Mouse (Mus musculus): Measurements from ENCODE around the gene H2afy2. TPM values are rescaled to one million over a fixed set of nuclear protein-coding genes. Genes with fewer than 3 reads are reported as not detected.
A peak's percentile ranks its signal among the peaks of the same experiment; 100 is the strongest.

Gene H2afy2
- total RNA-seq, 2 experiments from 2014 or later = 59.3 to 59.5 TPM

- no peak for DNase-seq (ENCODE audit: extremely low spot score in 1 of 2, low spot score in 2 of 2)
- intact Hi-C loops (cut with DNase I) = no loop called here
Measured at GRCm38 (mm10) chr10:61788499-61788898, 4.6 kb upstream of the H2afy2 start.

GRCm38 (mm10) chr10:61787541-61788313 lies 3.8 kb upstream of the H2afy2 start:
- intact Hi-C loops (cut with DNase I) = no loop called here
- no peak for DNase-seq (ENCODE audit: extremely low spot score in 1 of 2, low spot score in 2 of 2)

GRCm38 (mm10) chr10:61784414-61784813 lies 467 bp upstream of the H2afy2 start:
- no peak for DNase-seq (ENCODE audit: extremely low spot score in 1 of 2, low spot score in 2 of 2)
- intact Hi-C loops (cut with DNase I) = no loop called here

- DNase-seq (ENCODE audit: extremely low spot score in 1 of 2, low spot score in 2 of 2) = peak; percentile 41 to 81
- intact Hi-C loops (cut with DNase I) = no loop called here
Measured at GRCm38 (mm10) chr10:61782799-61783611, 942 bp downstream of the H2afy2 start.

GRCm38 (mm10) chr10:61781461-61782128 lies 2.4 kb downstream of the H2afy2 start:
- DNase-seq (ENCODE audit: extremely low spot score in 1 of 2, low spot score in 2 of 2) = peak in 1 of 2 experiments; percentile 39
- intact Hi-C loops (cut with DNase I) = no loop called here

- no peak for DNase-seq (ENCODE audit: extremely low spot score in 1 of 2, low spot score in 2 of 2)
- intact Hi-C loops (cut with DNase I) = no loop called here
Measured at GRCm38 (mm10) chr10:61766806-61767205, 17.1 kb downstream of the H2afy2 start.

GRCm38 (mm10) chr10:61765558-61765957 lies 18.4 kb downstream of the H2afy2 start:
- intact Hi-C loops (cut with DNase I) = no loop called here
- no peak for DNase-seq (ENCODE audit: extremely low spot score in 1 of 2, low spot score in 2 of 2)

GRCm38 (mm10) chr10:61764689-61765088 lies 19.3 kb downstream of the H2afy2 start:
- intact Hi-C loops (cut with DNase I) = no loop called here
- DNase-seq (ENCODE audit: extremely low spot score in 1 of 2, low spot score in 2 of 2) = no peak

- intact Hi-C loops (cut with DNase I) = no loop called here
Measured at GRCm38 (mm10) chr10:61759869-61760268, 24.1 kb downstream of the H2afy2 start.

GRCm38 (mm10) chr10:61758904-61759303 lies 25.0 kb downstream of the H2afy2 start:
- no peak for DNase-seq (ENCODE audit: extremely low spot score in 1 of 2, low spot score in 2 of 2)
- intact Hi-C loops (cut with DNase I) = no loop called here

More at GRCm38 (mm10) chr10:61759869-61760268, 24.1 kb downstream of the H2afy2 start:
- no peak for DNase-seq (ENCODE audit: extremely low spot score in 1 of 2, low spot score in 2 of 2)

GRCm38 (mm10) chr10:61757022-61757421 lies 26.9 kb downstream of the H2afy2 start:
- intact Hi-C loops (cut with DNase I) = no loop called here
- DNase-seq (ENCODE audit: extremely low spot score in 1 of 2, low spot score in 2 of 2) = no peak

GRCm38 (mm10) chr10:61753071-61753470 lies 30.9 kb downstream of the H2afy2 start:
- no peak for DNase-seq (ENCODE audit: extremely low spot score in 1 of 2, low spot score in 2 of 2)
- intact Hi-C loops (cut with DNase I) = no loop called here

GRCm38 (mm10) chr10:61751534-61752219 lies 32.3 kb downstream of the H2afy2 start:
- intact Hi-C loops (cut with DNase I) = no loop called here
- peak in 1 of 2 experiments; percentile 76 for DNase-seq (ENCODE audit: extremely low spot score in 1 of 2, low spot score in 2 of 2)

GRCm38 (mm10) chr10:61750014-61750413 lies 33.9 kb downstream of the H2afy2 start:
- intact Hi-C loops (cut with DNase I) = no loop called here
- DNase-seq (ENCODE audit: extremely low spot score in 1 of 2, low spot score in 2 of 2) = no peak

GRCm38 (mm10) chr10:61747302-61747701 lies 36.6 kb downstream of the H2afy2 start:
- intact Hi-C loops (cut with DNase I) = no loop called here
- no peak for DNase-seq (ENCODE audit: extremely low spot score in 1 of 2, low spot score in 2 of 2)

- intact Hi-C loops (cut with DNase I) = no loop called here
- peak in 1 of 2 experiments; percentile 53 for DNase-seq (ENCODE audit: extremely low spot score in 1 of 2, low spot score in 2 of 2)
Measured at GRCm38 (mm10) chr10:61745133-61745532, 38.8 kb downstream of the H2afy2 start.

GRCm38 (mm10) chr10:61742336-61742735 lies 41.6 kb downstream of the H2afy2 start:
- DNase-seq (ENCODE audit: extremely low spot score in 1 of 2, low spot score in 2 of 2) = no peak
- intact Hi-C loops (cut with DNase I) = no loop called here

- intact Hi-C loops (cut with DNase I) = no loop called here
- DNase-seq (ENCODE audit: extremely low spot score in 1 of 2, low spot score in 2 of 2) = no peak
Measured at GRCm38 (mm10) chr10:61741873-61742272, 42.1 kb downstream of the H2afy2 start.

- intact Hi-C loops (cut with DNase I) = no loop called here
- DNase-seq (ENCODE audit: extremely low spot score in 1 of 2, low spot score in 2 of 2) = no peak
Measured at GRCm38 (mm10) chr10:61741306-61741705, 42.6 kb downstream of the H2afy2 start.

Data from left cerebral cortex, postnatal 10 days (tissue).